Mouse (Mus musculus) mature B cell (primary cell): ENCODE results near the gene Krt18.
"Not testable (repeated sequence)": the region's sequence is repeated elsewhere in the genome, so short reads cannot be mapped to it uniquely, and the experiment has no call there.

Experiments
- in situ Hi-C: fragments of 300-500 bp; cut with MboI; formaldehyde crosslinking; loops from 2 replicates; pipeline ENCODE4 v1.14.3; 2019

The Krt18 gene

DNA sequence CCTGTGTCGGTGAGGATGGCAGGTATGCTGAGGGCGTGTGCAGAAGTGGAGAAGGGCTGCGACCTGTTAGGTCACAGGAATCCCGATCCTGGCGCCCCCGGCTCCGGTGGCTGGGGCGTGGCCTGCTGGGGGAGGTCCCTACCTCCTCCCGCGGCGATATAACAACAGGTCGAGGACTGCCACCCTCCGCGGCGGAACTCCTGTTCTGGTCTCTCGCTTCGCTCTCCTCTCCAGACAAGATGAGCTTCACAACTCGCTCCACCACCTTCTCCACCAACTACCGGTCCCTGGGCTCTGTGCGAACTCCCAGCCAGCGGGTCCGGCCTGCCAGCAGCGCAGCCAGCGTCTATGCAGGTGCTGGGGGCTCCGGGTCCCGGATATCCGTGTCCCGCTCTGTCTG, at the start of gene Krt18:
TSS of gene Krt18 (plus strand) at position 141 of the 400 bp plus-strand sequence.
- in situ Hi-C loops = no loop called here

- in situ Hi-C loops = loop anchor here (10.0 kb wide), 1 partner anchor 646 kb away; no protein-coding TSS in a partner anchor
These were observed 47.1 kb upstream of the Krt18 start for GRCm38 (mm10) chr15:101980849-101981248.

DNA sequence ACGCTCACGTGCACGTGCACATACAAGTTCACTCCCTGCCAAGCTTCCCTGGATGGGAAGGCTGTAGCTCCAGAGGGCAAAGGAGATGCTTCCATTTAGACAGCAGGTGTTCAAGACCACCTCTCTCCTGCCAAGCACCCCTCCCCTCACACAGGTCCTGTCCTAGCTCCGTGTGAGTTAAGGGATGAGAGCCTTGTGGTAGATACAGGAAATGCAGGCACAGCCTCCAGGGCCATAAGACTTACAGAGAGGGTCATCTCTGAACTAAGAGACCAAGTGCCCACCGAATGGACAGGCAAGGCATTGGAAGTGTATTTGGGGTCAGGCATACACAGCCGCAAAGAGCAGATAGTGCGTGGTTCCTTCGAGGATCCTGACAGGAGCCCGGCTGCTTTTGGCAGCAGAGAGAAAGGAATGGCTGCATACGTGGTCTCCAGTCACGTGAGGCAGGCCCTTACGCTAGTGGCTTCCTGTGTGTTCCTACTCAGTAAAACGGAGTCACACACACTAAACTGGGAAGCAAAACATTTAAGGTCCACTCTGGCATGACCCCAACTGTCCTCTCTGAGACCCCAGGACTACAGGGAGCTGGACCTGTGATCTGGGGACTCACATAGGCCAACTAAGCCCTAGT, 44.5 kb upstream of the Krt18 start:
- in situ Hi-C loops = loop anchor here (10.0 kb wide), 1 partner anchor 649 kb away; no protein-coding TSS in a partner anchor

- in situ Hi-C loops = loop anchor here (10.0 kb wide), 1 partner anchor 649 kb away; no protein-coding TSS in a partner anchor
These were observed 43.9 kb upstream of the Krt18 start for GRCm38 (mm10) chr15:101983949-101984601.

- in situ Hi-C loops = loop anchor here (10.0 kb wide), 1 partner anchor 650 kb away; no protein-coding TSS in a partner anchor
These were observed 43.2 kb upstream of the Krt18 start for GRCm38 (mm10) chr15:101984746-101985145.

DNA sequence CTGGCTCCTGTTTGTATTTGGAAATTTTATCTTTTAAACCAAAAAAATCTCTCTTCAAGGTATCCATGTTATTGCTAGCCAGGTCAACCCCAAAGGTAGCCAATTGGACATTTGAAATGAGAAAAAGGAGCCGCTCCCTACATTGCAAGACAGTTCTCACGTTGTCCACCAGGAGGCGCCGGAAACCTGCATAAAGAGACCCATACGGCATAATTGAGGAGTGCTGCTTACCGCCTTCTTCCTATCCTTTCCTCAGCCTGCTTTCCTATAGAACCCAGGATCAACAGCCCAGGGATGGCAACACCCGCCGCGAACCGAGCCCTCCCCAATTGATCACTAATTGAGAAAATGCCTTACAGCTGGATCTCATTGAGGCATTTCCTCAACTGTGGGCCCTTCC, 39.9 kb upstream of the Krt18 start:
- in situ Hi-C loops = loop anchor here (10.0 kb wide), 1 partner anchor 653 kb away; no protein-coding TSS in a partner anchor

- in situ Hi-C loops = loop anchor here (10.0 kb wide), 1 partner anchor 654 kb away; no protein-coding TSS in a partner anchor
These were observed 39.3 kb upstream of the Krt18 start for GRCm38 (mm10) chr15:101988714-101989113.

- in situ Hi-C loops = loop anchor here (5.0 kb wide), 1 partner anchor 81 kb away; the partner anchor contains the start of gene Eif4b
These were observed 37.0 kb upstream of the Krt18 start for GRCm38 (mm10) chr15:101990946-101991345.

- in situ Hi-C loops = loop anchor here (5.0 kb wide), 1 partner anchor 78 kb away; the partner anchor contains the start of gene Eif4b
These were observed 33.6 kb upstream of the Krt18 start for GRCm38 (mm10) chr15:101994365-101994764.

GRCm38 (mm10) chr15:101995484-101996236, 32.3 kb upstream of the Krt18 start:
- in situ Hi-C loops = no loop called here

DNA sequence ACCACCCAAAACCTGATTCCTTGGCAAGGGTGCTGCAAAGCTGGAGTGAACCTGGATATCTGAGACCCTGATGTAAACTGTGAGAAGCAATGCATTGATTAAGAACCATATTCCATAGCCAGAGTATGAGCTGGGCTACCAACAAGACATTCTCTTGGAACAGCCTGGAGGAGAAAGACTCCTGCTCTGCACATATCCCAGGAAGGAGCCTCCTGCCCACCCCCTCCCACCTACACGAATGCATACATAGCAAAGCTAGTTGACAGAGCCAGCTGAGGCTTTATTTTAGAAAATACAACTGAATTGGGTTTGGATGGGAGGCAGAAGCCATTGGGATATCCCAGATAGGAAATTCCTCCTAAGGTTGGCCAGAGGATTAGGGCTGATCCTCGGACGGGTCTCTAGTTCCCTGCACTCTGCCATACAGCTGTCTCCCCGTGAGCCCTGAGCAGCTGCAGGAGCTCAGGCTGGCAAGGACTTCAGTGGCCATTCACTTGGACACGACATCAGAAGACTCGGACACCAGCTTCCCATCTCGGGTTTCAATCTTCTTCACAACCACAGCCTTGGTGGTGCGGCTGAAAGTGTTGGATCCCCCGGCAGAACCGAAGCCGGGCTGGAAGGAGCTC, 31.4 kb upstream of the Krt18 start:
- in situ Hi-C loops = not testable (repeated sequence)

GRCm38 (mm10) chr15:101999156-101999555, 28.8 kb upstream of the Krt18 start:
- in situ Hi-C loops = no loop called here

GRCm38 (mm10) chr15:101999676-102000335, 28.2 kb upstream of the Krt18 start:
- in situ Hi-C loops = no loop called here

GRCm38 (mm10) chr15:102002646-102003488, 25.1 kb upstream of the Krt18 start:
- in situ Hi-C loops = no loop called here

DNA sequence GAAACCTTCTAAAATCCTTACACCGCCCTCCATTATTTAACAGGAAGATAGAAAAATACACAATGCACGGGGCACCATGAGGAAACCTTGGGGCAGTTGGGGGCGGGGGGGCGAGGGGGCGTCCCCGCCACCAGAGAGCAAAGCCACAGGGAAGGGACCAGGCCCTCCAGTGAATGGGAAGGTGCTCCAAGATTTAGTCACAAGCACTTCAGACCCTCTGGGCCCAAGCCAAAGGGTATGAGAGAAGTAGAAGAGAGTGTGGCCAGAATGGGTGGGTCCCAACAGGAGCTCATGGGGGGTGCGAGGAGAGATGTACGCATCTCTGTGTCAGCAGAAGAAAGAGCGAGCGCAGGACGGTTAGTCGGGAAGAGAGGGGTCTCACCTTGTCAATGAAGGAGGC, 24.5 kb upstream of the Krt18 start:
- in situ Hi-C loops = no loop called here

DNA sequence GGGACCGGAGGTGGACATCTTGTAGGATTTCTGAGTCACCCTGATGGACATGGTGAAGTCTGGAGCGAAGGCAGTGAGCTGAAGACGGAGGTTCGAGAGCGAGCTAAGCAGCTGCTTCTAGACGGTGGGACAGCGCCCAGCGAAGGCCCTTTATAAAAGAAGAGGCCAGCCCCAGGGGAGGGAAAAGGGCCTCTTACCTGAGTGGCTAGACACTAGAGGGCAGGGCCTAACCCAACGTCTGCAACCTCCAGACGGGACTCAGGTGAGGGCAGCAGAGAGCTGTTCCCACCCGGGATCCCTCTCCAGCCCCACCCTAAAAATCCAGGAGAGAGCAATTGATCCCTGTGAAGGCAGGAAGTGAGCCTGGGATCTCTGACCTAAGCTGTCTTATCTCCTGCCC, 23.8 kb upstream of the Krt18 start, which contains the start of gene Krt8:
TSS of gene Krt8 (minus strand) at position 294 of the 400 bp plus-strand sequence.
- in situ Hi-C loops = no loop called here

- in situ Hi-C loops = no loop called here
These were observed 22.7 kb upstream of the Krt18 start for GRCm38 (mm10) chr15:102005290-102005689.

DNA sequence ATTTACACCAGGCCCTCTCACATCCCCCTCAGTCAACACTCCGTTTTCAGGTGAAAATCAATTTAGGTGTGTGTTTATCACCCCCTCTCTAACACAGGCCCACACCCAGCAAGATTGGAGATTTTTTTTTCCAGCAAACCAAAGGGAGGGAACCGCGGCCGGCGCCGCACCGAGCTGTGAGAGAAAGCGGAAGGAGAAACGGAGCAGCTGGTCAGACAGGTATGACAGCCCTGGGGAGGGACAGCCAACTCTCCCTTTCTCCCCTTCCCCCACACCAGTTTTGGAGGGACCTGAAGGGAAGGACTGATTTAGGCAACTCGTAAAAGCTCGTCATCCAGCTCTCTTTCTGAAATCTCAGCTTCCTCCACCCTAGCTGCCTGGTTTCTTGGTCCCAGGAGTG, 21.7 kb upstream of the Krt18 start:
- in situ Hi-C loops = no loop called here

GRCm38 (mm10) chr15:102007097-102008069, 20.6 kb upstream of the Krt18 start:
- in situ Hi-C loops = no loop called here
